Mouse (Mus musculus) small intestine, adult 2 months (tissue): Measurements from ENCODE around the gene Bend4. TPM values are rescaled to one million over a fixed set of nuclear protein-coding genes. Genes with fewer than 3 reads are reported as not detected.

Source experiments
- H3K27ac ChIP-seq: fragments of 200-500 bp; 2 replicates; pipeline ENCODE4 v1.5.1; 2012; ENCODE audit warnings: low read depth, low read length, control low read depth, inconsistent platforms; ENCODE audit not compliant: insufficient read depth
- H3K27me3 ChIP-seq: fragments of 200-500 bp; 2 replicates; pipeline ENCODE4 v1.6.1; 2012; ENCODE audit warnings: mild to moderate bottlenecking, moderate library complexity, low read length, inconsistent platforms; ENCODE audit not compliant: control insufficient read depth, insufficient read depth
- H3K36me3 ChIP-seq: fragments of 200-500 bp; 2 replicates; pipeline ENCODE4 v1.6.1; 2012; ENCODE audit warnings: mild to moderate bottlenecking, low read length, control low read depth, inconsistent platforms; ENCODE audit not compliant: control insufficient read depth, insufficient read depth
- H3K4me1 ChIP-seq: fragments of 200-500 bp; 2 replicates; pipeline ENCODE4 v1.6.1; 2012; ENCODE audit warnings: low read length, inconsistent platforms, mixed read lengths; ENCODE audit not compliant: control insufficient read depth, insufficient read depth, insufficient read length
- H3K4me3 ChIP-seq: fragments of 200-500 bp; 2 replicates; pipeline ENCODE4 v1.5.1; 2012; ENCODE audit warnings: low read depth, mild to moderate bottlenecking, control low read depth, inconsistent platforms, low read length, moderate library complexity
- CTCF ChIP-seq: fragments of 200-500 bp; IDR thresholded peaks from 2 replicates; pipeline ENCODE4 v1.5.1; 2012; ENCODE audit warnings: low read depth, mild to moderate bottlenecking, control low read depth, inconsistent platforms, low read length, moderate library complexity, mixed read lengths; ENCODE audit not compliant: insufficient replicate concordance, insufficient read length; ENCODE audit errors: extremely low read depth
- POLR2A ChIP-seq: fragments of 200-500 bp; IDR thresholded peaks from 2 replicates; pipeline ENCODE4 v1.6.1; 2012; ENCODE audit warnings: low read depth, mild to moderate bottlenecking, control low read depth, inconsistent platforms, low read length, moderate library complexity
- WGBS: fragments of 180-500 bp; shearing (Covaris S2); methylation state at CpG from one replicate; pipeline ENCODE4 v1.1.7; 2018; 5-methylcytosine and 5-hydroxymethylcytosine counted together
- polyA plus RNA-seq: library from polyadenylated mRNA; depleted of rRNA; stranded (reverse); fragments of >200 nt; gene quantifications from 2 replicates; pipeline ENCODE4 v1.2.3, GENCODE M21; 2012

Bend4 gene
- polyA plus RNA-seq, 1 experiment = 0.20 TPM

- 76% methylated on average over 28 of the region's 28 CpGs for WGBS
- no peak overlapping the region for H3K27ac ChIP-seq
- H3K36me3 ChIP-seq = no peaks in the 10 kb centered on the region
- H3K27me3 ChIP-seq = no peaks in the 10 kb centered on the region
- TF ChIP-seq POLR2A = no peak
- no peak for TF ChIP-seq CTCF
- peaks cover 3% of the 10 kb centered on the region; the same call in 1 of the 2 replicates for H3K4me1 ChIP-seq
- H3K4me3 ChIP-seq = no peak overlapping the region
Measured at GRCm38 (mm10) chr5:67399876-67400607, 28.1 kb downstream of the Bend4 start.

GRCm38 (mm10) chr5:67397186-67397585, 30.9 kb downstream of the Bend4 start:
- Histone ChIP-seq H3K4me1 (peaks cover 3% of the 10 kb centered on the region; the same call in 1 of the 2 replicates), H3K27me3 (no peaks in the 10 kb centered on the region), H3K4me3 (no peak overlapping the region), H3K27ac (no peak overlapping the region), H3K36me3 (no peaks in the 10 kb centered on the region)
- no peak for TF ChIP-seq POLR2A
- no peak for TF ChIP-seq CTCF
- WGBS = 91% methylated on average over 14 of the region's 14 CpGs

DNA sequence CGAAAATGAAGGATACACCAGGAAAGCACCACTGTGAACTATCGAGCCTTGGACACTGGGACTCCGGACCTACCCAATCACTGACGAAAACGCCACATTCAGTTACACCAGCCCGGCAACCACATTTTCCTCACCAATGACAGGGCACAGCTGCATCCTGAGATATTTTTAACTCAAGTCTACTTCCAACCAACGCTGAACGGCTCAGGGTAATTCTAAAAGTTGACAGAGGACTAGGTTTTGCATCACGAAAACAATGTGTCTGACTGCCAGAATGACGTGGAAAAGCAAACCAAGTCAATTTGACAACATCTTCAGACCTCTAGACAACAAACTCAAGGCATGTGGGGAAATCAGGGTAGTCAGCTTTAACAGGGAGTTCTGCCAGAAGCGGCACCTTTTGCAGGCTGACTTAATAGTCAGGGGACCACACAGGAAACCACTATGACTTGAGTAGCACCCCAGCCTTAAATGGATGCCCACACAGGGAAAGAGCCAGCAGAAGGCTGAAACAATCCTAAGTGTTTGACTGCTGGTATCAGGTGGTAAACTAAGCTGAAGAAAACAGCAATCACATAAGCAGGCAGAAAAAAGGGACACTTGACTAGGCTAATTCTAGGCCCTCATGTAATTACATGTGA, 32.8 kb downstream of the Bend4 start:
- H3K4me3 ChIP-seq = no peak overlapping the region
- no peaks in the 10 kb centered on the region for H3K4me1 ChIP-seq
- 80% methylated on average over 11 of the region's 11 CpGs for WGBS
- H3K27ac ChIP-seq = no peak overlapping the region
- no peaks in the 10 kb centered on the region for H3K36me3 ChIP-seq
- no peaks in the 10 kb centered on the region for H3K27me3 ChIP-seq
- no peak for TF ChIP-seq POLR2A
- no peak for TF ChIP-seq CTCF

- H3K27ac ChIP-seq = no peak overlapping the region
- H3K4me1 ChIP-seq = no peaks in the 10 kb centered on the region
- no peaks in the 10 kb centered on the region for H3K36me3 ChIP-seq
- no peak overlapping the region for H3K4me3 ChIP-seq
- 66% methylated on average over 6 of the region's 6 CpGs for WGBS
- TF ChIP-seq CTCF = no peak
- no peak for TF ChIP-seq POLR2A
- H3K27me3 ChIP-seq = no peaks in the 10 kb centered on the region
Measured at GRCm38 (mm10) chr5:67393951-67394350, 34.2 kb downstream of the Bend4 start.

- 81% methylated on average over 7 of the region's 7 CpGs for WGBS
- H3K4me1 ChIP-seq = no peaks in the 10 kb centered on the region
Measured at GRCm38 (mm10) chr5:67382556-67382955, 45.6 kb downstream of the Bend4 start.

GRCm38 (mm10) chr5:67381690-67382089, 46.4 kb downstream of the Bend4 start:
- Histone ChIP-seq H3K36me3 (no peaks in the 10 kb centered on the region), H3K27ac (no peak overlapping the region), H3K27me3 (no peaks in the 10 kb centered on the region), H3K4me3 (no peak overlapping the region), H3K4me1 (no peaks in the 10 kb centered on the region)
- WGBS = 88% methylated on average over 2 of the region's 2 CpGs
- no peak for TF ChIP-seq CTCF
- TF ChIP-seq POLR2A = no peak

More at GRCm38 (mm10) chr5:67382556-67382955, 45.6 kb downstream of the Bend4 start:
- Histone ChIP-seq H3K27me3 (no peaks in the 10 kb centered on the region), H3K27ac (no peak overlapping the region), H3K36me3 (no peaks in the 10 kb centered on the region), H3K4me3 (no peak overlapping the region)
- TF ChIP-seq CTCF (no peak), POLR2A (no peak)

DNA sequence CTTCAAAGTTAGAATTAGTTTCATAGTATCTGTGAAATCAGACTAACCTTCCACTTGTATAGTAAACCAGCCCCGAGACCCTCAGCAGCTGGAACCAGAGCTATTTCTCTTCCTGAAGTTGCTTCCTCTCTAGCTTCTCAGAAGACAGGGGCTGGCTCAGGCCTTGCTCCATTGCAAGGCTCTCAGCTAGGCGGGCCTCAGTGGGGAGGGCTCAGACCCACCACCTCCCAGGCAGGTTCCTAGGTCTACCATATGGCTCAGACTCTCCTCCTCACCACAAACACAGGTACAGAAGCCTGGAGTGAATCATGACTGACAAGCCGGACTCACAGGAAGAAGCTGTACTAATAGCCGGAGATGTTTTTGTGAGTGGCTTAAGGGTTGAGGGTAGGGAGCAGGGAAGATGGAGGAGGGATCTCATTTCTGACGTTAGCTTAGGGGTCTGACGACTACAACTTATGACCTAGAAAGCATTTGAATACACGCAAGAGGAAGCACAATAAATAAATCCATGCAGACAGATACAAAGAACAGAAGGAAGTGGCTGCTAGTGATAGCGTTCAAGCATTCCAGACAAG, 51.0 kb downstream of the Bend4 start:
- TF ChIP-seq CTCF (no peak), POLR2A (no peak)
- Histone ChIP-seq H3K36me3 (no peaks in the 10 kb centered on the region), H3K4me1 (no peaks in the 10 kb centered on the region), H3K4me3 (no peak overlapping the region), H3K27me3 (no peaks in the 10 kb centered on the region), H3K27ac (no peak overlapping the region)
- 67% methylated on average over 8 of the region's 8 CpGs for WGBS
